Mouse (Mus musculus): ENCODE measurements around the gene Mfsd12.

Gene Mfsd12

GRCm38 (mm10) chr10:81356991-81357844 lies at the start of gene Mfsd12:
TSS of gene Mfsd12 (plus strand) at chr10:81357491.
- DNase-seq (ENCODE audit: low spot score) = peak; percentile 87

GRCm38 (mm10) chr10:81309571-81309970 lies 47.7 kb upstream of the Mfsd12 start:
- DNase-seq (ENCODE audit: low spot score) = no peak

GRCm38 (mm10) chr10:81313581-81313980 lies 43.7 kb upstream of the Mfsd12 start:
- no peak for DNase-seq (ENCODE audit: low spot score)

GRCm38 (mm10) chr10:81314201-81314600 lies 43.1 kb upstream of the Mfsd12 start:
- no peak for DNase-seq (ENCODE audit: low spot score)

GRCm38 (mm10) chr10:81315587-81315986 lies 41.7 kb upstream of the Mfsd12 start:
- no peak for DNase-seq (ENCODE audit: low spot score)

GRCm38 (mm10) chr10:81316338-81317060 lies 40.8 kb upstream of the Mfsd12 start:
- no peak for DNase-seq (ENCODE audit: low spot score)

GRCm38 (mm10) chr10:81317273-81317672 lies 40.0 kb upstream of the Mfsd12 start:
- DNase-seq (ENCODE audit: low spot score) = no peak

GRCm38 (mm10) chr10:81318589-81319329 lies 38.5 kb upstream of the Mfsd12 start:
- DNase-seq (ENCODE audit: low spot score) = no peak

GRCm38 (mm10) chr10:81319330-81319699 lies 38.0 kb upstream of the Mfsd12 start:
- no peak for DNase-seq (ENCODE audit: low spot score)

- no peak for DNase-seq (ENCODE audit: low spot score)
Measured at GRCm38 (mm10) chr10:81319741-81320549, 37.3 kb upstream of the Mfsd12 start.

GRCm38 (mm10) chr10:81320550-81321347 lies 36.5 kb upstream of the Mfsd12 start, which contains the start of gene Cactin:
TSS of gene Cactin (plus strand) at chr10:81321103.
- DNase-seq (ENCODE audit: low spot score) = peak; percentile 100

- no peak for DNase-seq (ENCODE audit: low spot score)
Measured at GRCm38 (mm10) chr10:81321436-81321835, 35.9 kb upstream of the Mfsd12 start.

GRCm38 (mm10) chr10:81322444-81322843 lies 34.8 kb upstream of the Mfsd12 start:
- DNase-seq (ENCODE audit: low spot score) = no peak

- DNase-seq (ENCODE audit: low spot score) = no peak
Measured at GRCm38 (mm10) chr10:81323141-81323775, 34.0 kb upstream of the Mfsd12 start.

GRCm38 (mm10) chr10:81323791-81324530 lies 33.3 kb upstream of the Mfsd12 start:
- DNase-seq (ENCODE audit: low spot score) = no peak

GRCm38 (mm10) chr10:81325176-81325575 lies 32.1 kb upstream of the Mfsd12 start:
- no peak for DNase-seq (ENCODE audit: low spot score)

GRCm38 (mm10) chr10:81325781-81326180 lies 31.5 kb upstream of the Mfsd12 start:
- DNase-seq (ENCODE audit: low spot score) = no peak

GRCm38 (mm10) chr10:81326858-81327257 lies 30.4 kb upstream of the Mfsd12 start:
- DNase-seq (ENCODE audit: low spot score) = no peak

- no peak for DNase-seq (ENCODE audit: low spot score)
Measured at GRCm38 (mm10) chr10:81327959-81328358, 29.3 kb upstream of the Mfsd12 start.

- DNase-seq (ENCODE audit: low spot score) = peak; percentile 65
Measured at GRCm38 (mm10) chr10:81328386-81328785, 28.9 kb upstream of the Mfsd12 start, which contains the start of gene Tbxa2r. TSS of gene Tbxa2r (plus strand) at chr10:81328731.

Measured in T-cell, adult 2 months (primary cell).